In genomic region chr8:86908536-86908935, GRCm38 (mm10) we compare ENCODE assay signal across 8 mouse cellular contexts. TPM values are rescaled to one million over a fixed set of nuclear protein-coding genes. Genes with fewer than 3 reads are reported as not detected.
A peak's percentile ranks its signal among the peaks of the same experiment; 100 is the strongest.
DNase-seq lines count a peak whose midpoint lies in the region; ATAC-seq and TF ChIP-seq lines count a peak whose summit lies in the region.

No protein-coding gene starts in this region.

- intact Hi-C loops in left cerebral cortex, postnatal 36 days (cut with DNase I): loop anchor here (5.0 kb wide), 1 partner anchor 1311 kb away; no protein-coding TSS in a partner anchor

- H3K9ac ChIP-seq in liver, embryonic 12.5 days: no peak overlapping the region
- H3K9ac ChIP-seq in hindbrain, postnatal 0 days (replicated peaks; ENCODE audit: low read length): no peak overlapping the region

- no peaks in the 10 kb centered on the region for H3K4me1 ChIP-seq in liver, embryonic 12.5 days
- H3K4me1 ChIP-seq in hindbrain, postnatal 0 days (ENCODE audit: insufficient read depth, low read length): no peaks in the 10 kb centered on the region

- no peaks in the 10 kb centered on the region for H3K36me3 ChIP-seq in liver, embryonic 12.5 days
- no peaks in the 10 kb centered on the region for H3K36me3 ChIP-seq in hindbrain, postnatal 0 days (ENCODE audit: insufficient read depth, low read length)

- no peak overlapping the region for H3K27ac ChIP-seq in liver, embryonic 12.5 days
- H3K27ac ChIP-seq in hindbrain, postnatal 0 days: no peak overlapping the region

- no peak overlapping the region for H3K4me2 ChIP-seq in liver, embryonic 12.5 days
- no peak overlapping the region for H3K4me2 ChIP-seq in hindbrain, postnatal 0 days (ENCODE audit: low read depth, low read length)

- peaks cover 8% of the 10 kb centered on the region for H3K27me3 ChIP-seq in liver, embryonic 12.5 days (replicated peaks)
- no peaks in the 10 kb centered on the region for H3K27me3 ChIP-seq in hindbrain, postnatal 0 days (ENCODE audit: insufficient read depth, low read length)

- no peak overlapping the region for H3K4me3 ChIP-seq in liver, embryonic 12.5 days
- H3K4me3 ChIP-seq in hindbrain, postnatal 0 days (ENCODE audit: low read length): no peak overlapping the region

- no peaks in the 10 kb centered on the region for H3K9me3 ChIP-seq in liver, embryonic 12.5 days (replicated peaks)
- H3K9me3 ChIP-seq in hindbrain, postnatal 0 days (ENCODE audit: low read length): no peaks in the 10 kb centered on the region

- 16% methylated on average over 6 of the region's 6 CpGs for WGBS in liver, embryonic 12.5 days (ENCODE audit: insufficient replicate concordance)
- WGBS in hindbrain, postnatal 0 days: 16% methylated on average over 6 of the region's 6 CpGs

- peak; percentile 93 for TF ChIP-seq CTCF in hindbrain, postnatal 0 days (IDR thresholded peaks at IDR 0.05; ENCODE audit: low read depth)

- DNase-seq in liver: peak; percentile 75
- DNase-seq in adrenal gland, postnatal 10 days: peak; percentile 87
- peak; percentile 69 for DNase-seq in embryo, embryonic 11.5 days (ENCODE audit: low read depth, low spot score)
- DNase-seq in hindbrain, postnatal 0 days (ENCODE audit: low spot score): peak; percentile 89
- DNase-seq in left cerebral cortex, postnatal 36 days (ENCODE audit: low spot score in 2 of 2): peak; percentile 50 to 75
- DNase-seq in ovary, postnatal 14 days (ENCODE audit: low spot score): peak; percentile 71
- DNase-seq in thymus, postnatal 4 days: peak; percentile 85

- ATAC-seq in liver, embryonic 12.5 days: no peak
- ATAC-seq in hindbrain, postnatal 0 days: no peak

RNA-seq across cellular contexts. Expression of gene N4bp1, which starts 23.5 kb away (rescaled TPM):
- 4.6 and 5.1 TPM in 2 replicates for polyA plus RNA-seq in liver, embryonic 12.5 days (2016; fragmentation: Nextera tagmentation; extraction: Ambion mirVana)
- total RNA-seq in adrenal gland, postnatal 10 days (2021): 10 to 100 TPM; 24.2 to 30.1 TPM
- total RNA-seq in hindbrain, postnatal 0 days (2014; rRNA removed): 12.8 and 15.5 TPM in 2 replicates
- polyA plus RNA-seq in hindbrain, postnatal 0 days (2015; fragmentation: Nextera tagmentation; extraction: Ambion mirVana): 4.9 and 5.2 TPM in 2 replicates
- 10 to 100 TPM; 31.1 to 38.6 TPM for total RNA-seq in left cerebral cortex, postnatal 36 days (2021)
